Mouse (Mus musculus): ENCODE measurements around the gene Actn4.

DNA sequence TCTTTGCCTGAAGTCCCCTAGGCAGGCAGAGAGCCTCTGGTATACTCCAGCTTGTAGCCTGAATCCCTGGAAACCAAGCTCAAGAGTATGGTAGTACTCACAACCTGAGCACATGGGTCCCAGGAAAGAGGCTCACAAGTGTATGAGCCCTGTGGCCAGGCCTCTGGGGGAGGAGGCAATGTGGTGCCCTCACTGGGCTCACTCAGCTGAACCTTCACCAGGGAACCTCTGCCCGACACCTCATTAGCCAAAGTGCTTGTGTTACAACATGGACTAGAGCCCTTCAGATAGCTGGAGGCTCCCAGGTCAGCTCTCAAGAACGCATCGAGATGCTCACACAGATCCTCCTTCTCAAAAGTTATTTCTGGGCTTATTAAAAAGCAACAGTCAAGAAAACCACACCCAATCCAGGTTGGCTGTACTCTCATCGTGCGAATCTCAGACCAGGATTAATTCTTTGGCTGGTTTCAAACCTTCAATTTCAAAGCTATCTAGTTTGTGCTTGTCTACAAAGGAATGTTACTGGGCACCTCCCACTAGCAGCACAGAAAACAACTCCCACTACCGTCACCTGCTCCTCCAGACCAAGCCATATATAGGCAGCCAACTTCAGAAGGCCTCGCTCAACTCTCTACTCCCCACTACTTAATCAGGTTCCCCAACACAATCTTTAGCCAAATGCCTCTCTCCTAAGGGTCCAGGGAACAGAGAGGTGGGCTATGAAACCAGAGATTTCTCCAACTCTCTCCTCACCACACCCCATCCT is 22.5 kb downstream of the Actn4 start:
- no peak for TF ChIP-seq ZNF384 (IDR thresholded peaks at IDR 0.05; ENCODE audit: low read depth, low read length)
- no peak for TF ChIP-seq HCFC1 (IDR thresholded peaks at IDR 0.05; ENCODE audit: borderline replicate concordance, insufficient read depth, low read length)
- no peak for TF ChIP-seq MAFK (IDR thresholded peaks at IDR 0.05; ENCODE audit: insufficient read depth, low read depth, low read length)
- no peak for TF ChIP-seq ZC3H11A (IDR thresholded peaks at IDR 0.05; ENCODE audit: borderline replicate concordance, low read depth, low read length)
- TF ChIP-seq CHD2 (IDR thresholded peaks at IDR 0.05; ENCODE audit: low read depth, low read length), result no peak
